Mouse (Mus musculus) hindbrain, postnatal 0 days (tissue): ENCODE measurements at regions not wholly inside any gene's neighbourhood (a gene's known extent, or its start where the extent isn't known, plus 50 kb on each side); places are given as distances from the start of the nearest gene placed in this dataset.

Source experiments
- ATAC-seq: fragments of 200-750 bp; cut with Nextera tagmentation; 2 replicates; pipeline ENCODE4 v1.8.0; 2017; ENCODE audit warnings: mild to moderate bottlenecking, moderate TSS enrichment, moderate library complexity
- DNase-seq: peaks from one replicate; pipeline ENCODE4 v3.0.0-alpha.2; 2015; ENCODE audit warnings: low spot score
- H3K27ac ChIP-seq: fragments of 300-500 bp; sonication (generic); 2 replicates; pipeline ENCODE4 v1.5.1; 2014; ENCODE audit warnings: mild to moderate bottlenecking
- H3K27me3 ChIP-seq: fragments of 300-500 bp; sonication (generic); 2 replicates; pipeline ENCODE4 v1.6.1; 2014; ENCODE audit warnings: low read length, mixed read lengths; ENCODE audit not compliant: insufficient read depth
- H3K36me3 ChIP-seq: fragments of 300-500 bp; sonication (generic); 2 replicates; pipeline ENCODE4 v1.6.1; 2014; ENCODE audit warnings: low read length, mixed read lengths; ENCODE audit not compliant: insufficient read depth
- H3K4me1 ChIP-seq: fragments of 300-500 bp; sonication (generic); 2 replicates; pipeline ENCODE4 v1.6.1; 2014; ENCODE audit warnings: antibody characterized with exemption, low read length, mixed read lengths; ENCODE audit not compliant: insufficient read depth
- H3K4me2 ChIP-seq: fragments of 300-500 bp; sonication (generic); 2 replicates; pipeline ENCODE4 v1.6.1; 2014; ENCODE audit warnings: low read depth, mild to moderate bottlenecking, low read length, moderate library complexity, mixed read lengths
- H3K4me3 ChIP-seq: fragments of 300-500 bp; sonication (generic); 2 replicates; pipeline ENCODE4 v1.5.1; 2014; ENCODE audit warnings: low read length
- H3K9ac ChIP-seq: fragments of 300-500 bp; sonication (generic); replicated peaks from 2 replicates; pipeline ENCODE4 v1.6.1; 2014; ENCODE audit warnings: mild to moderate bottlenecking, low read length, moderate library complexity, mixed read lengths
- H3K9me3 ChIP-seq: fragments of 300-500 bp; sonication (generic); 2 replicates; pipeline ENCODE4 v1.6.1; 2016; ENCODE audit warnings: low read length, mixed read lengths
- CTCF ChIP-seq: IDR thresholded peaks from 2 replicates; pipeline ENCODE4 v1.5.1; 2016; ENCODE audit warnings: antibody characterized with exemption, control low read depth, low read depth
- WGBS: fragments of 180-500 bp; shearing (Covaris S2); extraction: QIAGEN DNeasy Blood & Tissue Kit; methylation state at CpG from one replicate; pipeline ENCODE4 v1.1.7; 2014; 5-methylcytosine and 5-hydroxymethylcytosine counted together

DNA sequence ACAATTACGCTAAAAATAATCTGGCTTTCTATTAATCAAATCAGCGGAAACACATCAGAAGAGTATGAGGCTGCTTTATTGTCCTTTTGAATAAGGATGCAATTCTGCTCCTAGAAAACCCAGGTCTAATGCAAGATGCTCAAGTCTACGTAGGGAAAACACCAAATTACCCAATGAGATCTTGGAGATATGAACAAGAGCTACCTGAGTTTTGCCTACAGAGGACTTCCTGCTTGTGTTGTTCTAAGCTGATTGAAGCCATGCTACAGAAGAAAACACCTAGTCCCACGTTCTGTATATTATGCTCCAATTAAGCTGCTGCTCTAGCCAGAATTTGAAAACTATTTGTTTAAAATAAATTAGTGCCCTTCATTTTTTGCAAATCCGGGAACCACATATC is 439.5 kb upstream of the B3galt2 start:
- ATAC-seq (no peak), DNase-seq (no peak)
- TF ChIP-seq CTCF, result no peak
- H3K4me1 ChIP-seq, result no peaks in the 10 kb centered on the region
- no peaks in the 10 kb centered on the region for H3K36me3 ChIP-seq
- H3K9ac ChIP-seq, result no peak overlapping the region
- no peaks in the 10 kb centered on the region for H3K9me3 ChIP-seq
- H3K4me3 ChIP-seq, result no peak overlapping the region
- no peak overlapping the region for H3K4me2 ChIP-seq
- H3K27ac ChIP-seq, result no peak overlapping the region
- 87% methylated on average over 5 of the region's 5 CpGs for WGBS
- H3K27me3 ChIP-seq, result no peaks in the 10 kb centered on the region

DNA sequence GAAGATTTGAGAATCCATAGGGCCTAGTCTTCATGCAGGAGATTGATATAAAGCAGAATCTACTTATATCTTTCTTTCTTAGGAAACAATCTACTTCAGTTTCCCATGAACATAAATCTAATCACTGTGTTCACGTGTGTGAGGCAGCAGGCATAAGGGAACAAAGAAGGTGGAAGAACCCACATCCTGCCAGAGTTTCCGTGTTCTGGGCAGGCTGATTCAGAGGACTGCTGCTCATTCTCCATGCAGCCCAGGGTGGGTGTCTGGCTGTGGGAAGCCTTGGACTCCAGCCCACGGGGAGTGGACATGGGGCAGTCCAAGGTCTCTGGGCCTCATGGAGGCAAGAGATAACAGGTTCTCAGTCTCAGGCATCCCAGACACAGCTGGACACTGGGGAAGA is 438.3 kb upstream of the B3galt2 start:
- H3K27ac ChIP-seq, result no peak overlapping the region
- no peaks in the 10 kb centered on the region for H3K27me3 ChIP-seq
- WGBS, result 77% methylated on average over 3 of the region's 3 CpGs
- H3K4me2 ChIP-seq, result no peak overlapping the region
- no peak for TF ChIP-seq CTCF
- H3K4me1 ChIP-seq, result no peaks in the 10 kb centered on the region
- ATAC-seq (no peak), DNase-seq (no peak)
- no peak overlapping the region for H3K4me3 ChIP-seq
- no peaks in the 10 kb centered on the region for H3K9me3 ChIP-seq
- no peak overlapping the region for H3K9ac ChIP-seq
- H3K36me3 ChIP-seq, result no peaks in the 10 kb centered on the region

DNA sequence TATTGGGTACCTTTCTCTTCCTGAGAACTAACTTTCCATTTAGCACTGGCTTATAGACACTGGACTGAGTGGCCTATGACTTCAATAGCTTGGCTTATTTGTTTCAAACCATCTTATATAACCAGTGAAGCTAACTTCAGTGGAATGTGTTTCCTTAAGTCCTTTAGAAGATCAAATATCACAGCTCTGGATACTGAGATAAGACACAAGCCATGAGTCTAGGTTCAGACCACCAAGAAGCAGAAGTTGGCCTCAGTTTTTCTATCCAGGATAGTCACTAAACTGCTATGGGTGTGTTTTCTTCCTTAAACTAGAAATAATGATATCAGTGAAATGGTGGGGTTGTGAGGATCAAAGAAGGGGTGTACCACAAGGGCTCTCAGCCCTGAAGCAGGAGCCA is 436.4 kb upstream of the B3galt2 start:
- H3K4me1 ChIP-seq, result no peaks in the 10 kb centered on the region
- DNase-seq (no peak), ATAC-seq (no peak)
- H3K9me3 ChIP-seq, result no peaks in the 10 kb centered on the region
- no peak overlapping the region for H3K9ac ChIP-seq
- TF ChIP-seq CTCF, result no peak
- no peaks in the 10 kb centered on the region for H3K27me3 ChIP-seq
- no peak overlapping the region for H3K4me3 ChIP-seq
- H3K27ac ChIP-seq, result no peak overlapping the region
- H3K4me2 ChIP-seq, result no peak overlapping the region
- H3K36me3 ChIP-seq, result no peaks in the 10 kb centered on the region

DNA sequence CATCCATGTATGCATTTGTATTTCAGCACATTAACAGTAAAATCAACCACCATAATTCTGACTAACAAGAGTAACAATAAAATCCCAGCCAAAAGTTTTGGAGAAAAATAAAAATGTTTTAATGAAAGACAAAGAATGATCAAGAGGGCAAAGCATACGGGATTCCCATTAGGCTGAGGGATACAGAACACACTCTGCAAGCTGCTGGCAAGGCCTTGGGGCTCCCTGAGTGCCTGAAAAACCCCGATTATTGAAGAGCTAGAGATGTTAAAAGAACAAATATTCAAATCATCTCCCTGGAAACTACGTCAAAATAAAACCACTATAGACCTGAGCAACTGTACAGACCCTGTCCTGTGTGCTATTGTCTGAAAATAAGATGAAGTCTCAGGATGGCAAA is 433.5 kb upstream of the B3galt2 start:
- no peaks in the 10 kb centered on the region for H3K27me3 ChIP-seq
- no peaks in the 10 kb centered on the region for H3K36me3 ChIP-seq
- no peak for TF ChIP-seq CTCF
- ATAC-seq, result no peak
- no peak for DNase-seq
- 70% methylated on average over 3 of the region's 3 CpGs for WGBS
- no peaks in the 10 kb centered on the region for H3K9me3 ChIP-seq
- no peaks in the 10 kb centered on the region for H3K4me1 ChIP-seq
- H3K4me3 ChIP-seq, result no peak overlapping the region
- H3K27ac ChIP-seq, result no peak overlapping the region
- no peak overlapping the region for H3K4me2 ChIP-seq
- H3K9ac ChIP-seq, result no peak overlapping the region

DNA sequence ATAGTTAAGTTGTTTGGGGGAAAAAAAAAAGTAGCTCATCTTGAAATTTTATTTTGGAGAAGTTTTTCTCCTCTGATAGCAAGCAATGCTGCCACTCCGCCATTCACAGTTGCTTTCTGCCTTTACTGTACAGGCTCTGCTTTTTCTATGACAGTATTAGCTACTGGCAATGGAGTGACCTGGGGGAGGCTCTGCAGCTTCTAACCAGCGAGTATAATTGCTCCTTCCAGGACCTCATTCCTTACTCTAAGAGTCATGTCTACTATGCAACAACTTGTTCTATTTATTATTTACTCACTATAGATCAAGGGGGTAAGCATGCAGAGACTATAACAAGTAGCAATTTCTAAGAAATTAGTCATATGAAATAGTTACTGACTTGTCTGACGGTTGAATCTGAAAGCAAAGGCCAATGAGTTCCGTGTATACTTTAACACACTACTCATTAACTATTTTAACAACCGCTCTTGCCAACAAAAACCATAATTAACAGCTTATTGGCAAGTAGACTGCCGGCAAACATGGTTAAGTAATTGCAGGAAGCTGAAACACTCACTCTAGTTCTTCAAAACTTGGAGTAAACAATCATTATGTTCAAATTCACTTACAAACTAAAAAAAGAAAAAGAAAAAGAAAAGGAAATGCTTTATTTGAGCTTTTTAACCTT is 432.9 kb upstream of the B3galt2 start:
- no peak for DNase-seq
- Histone ChIP-seq H3K36me3 (no peaks in the 10 kb centered on the region), H3K4me2 (no peak overlapping the region), H3K4me3 (no peak overlapping the region), H3K27ac (no peak overlapping the region), H3K9ac (no peak overlapping the region), H3K27me3 (no peaks in the 10 kb centered on the region), H3K9me3 (no peaks in the 10 kb centered on the region), H3K4me1 (no peaks in the 10 kb centered on the region)
- no peak for TF ChIP-seq CTCF
- 88% methylated on average over 6 of the region's 6 CpGs for WGBS
- no peak for ATAC-seq

DNA sequence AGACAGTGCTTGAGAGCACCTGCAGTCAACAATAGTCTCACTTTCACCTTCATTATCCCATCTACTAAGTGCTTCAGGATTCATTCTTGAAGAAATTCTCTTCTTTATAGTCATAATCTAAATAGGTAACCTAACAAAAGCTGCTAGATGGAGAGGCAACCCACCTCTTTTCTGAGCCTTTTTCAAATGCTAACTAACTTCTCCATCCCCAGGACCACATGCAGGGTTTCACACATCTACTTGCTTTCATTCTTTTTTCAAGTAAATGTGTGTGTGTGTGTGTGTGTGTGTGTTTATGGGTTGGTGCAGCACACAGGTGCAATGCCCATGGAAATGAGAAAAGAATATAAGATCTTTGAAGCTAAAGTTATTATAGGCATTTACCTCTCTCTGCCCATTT is 423.1 kb upstream of the B3galt2 start:
- no peak overlapping the region for H3K4me3 ChIP-seq
- DNase-seq (no peak), ATAC-seq (no peak)
- no peak overlapping the region for H3K9ac ChIP-seq
- no peak overlapping the region for H3K27ac ChIP-seq
- TF ChIP-seq CTCF, result no peak
- H3K9me3 ChIP-seq, result no peaks in the 10 kb centered on the region
- H3K27me3 ChIP-seq, result no peaks in the 10 kb centered on the region
- no peaks in the 10 kb centered on the region for H3K4me1 ChIP-seq
- H3K4me2 ChIP-seq, result no peak overlapping the region
- no peaks in the 10 kb centered on the region for H3K36me3 ChIP-seq

DNA sequence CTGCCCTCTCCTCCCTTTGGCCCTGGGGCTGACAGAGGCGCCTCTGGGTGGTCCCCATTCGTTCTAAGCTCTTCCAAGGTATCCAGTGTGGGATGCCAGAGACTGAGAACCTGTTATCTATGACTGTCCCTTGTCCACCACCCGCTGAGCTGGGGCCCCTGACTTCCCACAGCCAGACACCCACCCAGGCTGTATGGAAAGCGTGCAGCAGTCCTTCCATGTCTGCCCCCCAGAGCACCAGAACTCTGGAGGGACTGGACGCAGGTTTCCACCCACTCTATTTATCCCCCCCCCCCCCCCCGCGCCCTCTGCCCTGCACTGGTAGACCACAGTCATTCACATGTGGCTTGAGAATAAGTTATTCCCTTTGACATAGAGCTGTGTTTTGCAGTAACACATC is 408.5 kb upstream of the B3galt2 start:
- H3K4me1 ChIP-seq, result no peaks in the 10 kb centered on the region
- no peaks in the 10 kb centered on the region for H3K36me3 ChIP-seq
- TF ChIP-seq CTCF, result no peak
- no peak overlapping the region for H3K27ac ChIP-seq
- H3K9ac ChIP-seq, result no peak overlapping the region
- WGBS, result 87% methylated on average over 7 of the region's 7 CpGs
- no peak overlapping the region for H3K4me3 ChIP-seq
- DNase-seq (no peak), ATAC-seq (no peak)
- H3K4me2 ChIP-seq, result no peak overlapping the region
- H3K9me3 ChIP-seq, result no peaks in the 10 kb centered on the region
- H3K27me3 ChIP-seq, result no peaks in the 10 kb centered on the region
